Mouse (Mus musculus): ENCODE data around the gene Arpin. TPM values are rescaled to one million over a fixed set of nuclear protein-coding genes. Genes with fewer than 3 reads are reported as not detected.

Gene Arpin
- 26.0 and 30.0 TPM in 2 replicates for polyA plus RNA-seq (2016; fragmentation: Nextera tagmentation; extraction: Ambion mirVana)

DNA sequence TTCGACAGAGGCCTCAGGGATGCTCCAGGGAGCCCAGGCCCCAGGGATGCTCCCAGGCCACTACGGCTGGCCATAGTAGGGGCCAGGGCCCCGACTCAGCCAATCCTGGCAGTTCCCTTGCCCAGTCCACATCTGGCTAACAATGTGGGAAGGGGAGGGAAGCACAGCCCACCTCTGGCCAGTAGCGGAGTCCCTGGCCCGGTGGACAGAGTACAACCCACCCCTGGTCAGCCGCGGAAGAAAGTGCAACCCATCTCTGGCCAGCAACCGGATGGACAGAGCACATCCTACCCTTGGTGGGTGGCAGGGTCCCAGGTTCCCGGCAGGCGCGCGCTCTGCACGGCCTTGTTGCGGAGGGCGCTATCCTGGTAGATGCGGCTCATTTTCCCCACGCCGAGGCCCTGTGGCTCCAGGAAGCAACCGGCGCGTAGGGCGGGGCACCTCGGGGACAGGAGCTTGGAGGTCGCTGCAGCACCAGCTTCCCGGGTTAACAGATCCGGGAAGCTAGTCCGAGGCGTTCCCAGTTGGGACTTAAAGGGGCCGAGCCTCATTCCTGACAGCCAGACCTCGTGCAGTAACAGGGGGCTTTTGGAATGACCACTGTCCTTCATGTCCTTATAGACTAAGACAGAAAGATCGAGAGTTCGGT lies at the start of gene Arpin:
Gene Arpin (minus strand): TSS at position 498 of the 649 bp plus-strand sequence.
- no peaks in the 10 kb centered on the region for H3K9me3 ChIP-seq
- 1% methylated on average over 32 of the region's 32 CpGs for WGBS

DNA sequence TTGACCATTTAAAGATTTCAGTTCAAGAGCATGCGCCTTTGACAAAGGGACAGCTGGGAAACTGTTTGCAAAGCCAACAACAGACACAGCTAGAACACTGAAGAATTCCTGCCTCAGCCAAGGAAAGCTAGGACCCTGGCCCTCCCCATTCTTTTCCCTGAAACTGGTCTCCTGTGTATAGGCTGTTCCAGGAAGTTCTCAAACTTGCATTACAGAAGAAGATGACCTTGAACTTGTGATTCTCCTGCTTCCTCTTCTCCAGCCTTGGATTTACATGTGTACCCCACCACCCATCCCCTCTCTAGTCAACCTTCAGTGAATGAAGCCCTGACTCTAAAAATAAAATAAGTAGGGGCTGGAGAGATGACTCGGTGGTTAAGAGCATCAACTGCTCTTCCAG lies 40.2 kb upstream of the Arpin start:
- no peaks in the 10 kb centered on the region for H3K36me3 ChIP-seq
- no peaks in the 10 kb centered on the region for H3K9me3 ChIP-seq
- H3K27ac ChIP-seq: no peak overlapping the region
- H3K4me3 ChIP-seq: no peak overlapping the region
- H3K27me3 ChIP-seq (ENCODE audit: insufficient read depth, poor library complexity, severe bottlenecking): no peaks in the 10 kb centered on the region
- no peak for DNase-seq (ENCODE audit: low spot score)
- WGBS: 80% methylated on average over 2 of the region's 2 CpGs
- no peaks in the 10 kb centered on the region for H3K4me1 ChIP-seq

More for the DNA sequence above, at the start of gene Arpin:
- peak; percentile 88 for DNase-seq (ENCODE audit: low spot score)
- peak within 1 kb of the TSS; percentile 90 for H3K27ac ChIP-seq
- H3K4me1 ChIP-seq: peaks cover 21% of the 10 kb centered on the region
- H3K27me3 ChIP-seq (ENCODE audit: insufficient read depth, poor library complexity, severe bottlenecking): no peaks in the 10 kb centered on the region
- H3K4me3 ChIP-seq: peak within 1 kb of the TSS; percentile 72
- H3K36me3 ChIP-seq: 0 out of 2 replicates have a peak, but pooled peaks cover 2% of the 10 kb centered on the region

- H3K27ac ChIP-seq: no peak overlapping the region
- H3K4me3 ChIP-seq: no peak overlapping the region
- DNase-seq (ENCODE audit: low spot score): no peak
- H3K27me3 ChIP-seq (ENCODE audit: insufficient read depth, poor library complexity, severe bottlenecking): no peaks in the 10 kb centered on the region
- H3K36me3 ChIP-seq: no peaks in the 10 kb centered on the region
- 76% methylated on average over 5 of the region's 5 CpGs for WGBS
- H3K9me3 ChIP-seq: no peaks in the 10 kb centered on the region
- no peaks in the 10 kb centered on the region for H3K4me1 ChIP-seq
These were observed 37.0 kb upstream of the Arpin start for GRCm38 (mm10) chr7:79972195-79972594.

DNA sequence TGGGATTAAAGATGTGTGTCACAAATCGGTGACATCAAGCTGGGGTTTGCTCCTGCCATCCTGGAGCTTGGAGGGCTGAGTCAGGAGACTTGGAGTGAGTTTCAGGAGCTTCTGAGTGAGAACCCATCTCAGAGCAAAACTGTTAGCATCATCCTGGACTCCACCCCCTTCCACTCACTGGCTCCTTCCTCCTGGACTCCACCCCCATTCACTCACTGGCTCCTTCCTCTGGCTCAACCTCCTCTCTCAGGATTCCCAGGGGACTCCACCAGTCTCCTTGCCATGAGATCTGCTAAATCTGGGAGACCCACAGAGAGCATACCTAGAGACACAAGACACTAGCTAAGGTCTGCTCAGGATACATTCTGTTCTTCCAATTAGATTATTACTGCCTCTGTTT lies 35.2 kb upstream of the Arpin start:
- no peaks in the 10 kb centered on the region for H3K4me1 ChIP-seq
- H3K27me3 ChIP-seq (ENCODE audit: insufficient read depth, poor library complexity, severe bottlenecking): 0 out of 2 replicates have a peak, but pooled peaks cover 5% of the 10 kb centered on the region
- no peak overlapping the region for H3K27ac ChIP-seq
- H3K9me3 ChIP-seq: no peaks in the 10 kb centered on the region
- H3K36me3 ChIP-seq: no peaks in the 10 kb centered on the region
- no peak overlapping the region for H3K4me3 ChIP-seq
- 65% methylated on average over 1 of the region's 1 CpGs for WGBS
- no peak for DNase-seq (ENCODE audit: low spot score)

- Histone ChIP-seq H3K27ac (no peak overlapping the region), H3K36me3 (no peaks in the 10 kb centered on the region), H3K27me3 (ENCODE audit: insufficient read depth, poor library complexity, severe bottlenecking) (peaks cover 9% of the 10 kb centered on the region; the same call in 1 of the 2 replicates), H3K4me1 (no peaks in the 10 kb centered on the region), H3K9me3 (no peaks in the 10 kb centered on the region), H3K4me3 (no peak overlapping the region)
- 82% methylated on average over 6 of the region's 6 CpGs for WGBS
- DNase-seq (ENCODE audit: low spot score): no peak
These were observed 33.2 kb upstream of the Arpin start for GRCm38 (mm10) chr7:79968326-79968725.

DNA sequence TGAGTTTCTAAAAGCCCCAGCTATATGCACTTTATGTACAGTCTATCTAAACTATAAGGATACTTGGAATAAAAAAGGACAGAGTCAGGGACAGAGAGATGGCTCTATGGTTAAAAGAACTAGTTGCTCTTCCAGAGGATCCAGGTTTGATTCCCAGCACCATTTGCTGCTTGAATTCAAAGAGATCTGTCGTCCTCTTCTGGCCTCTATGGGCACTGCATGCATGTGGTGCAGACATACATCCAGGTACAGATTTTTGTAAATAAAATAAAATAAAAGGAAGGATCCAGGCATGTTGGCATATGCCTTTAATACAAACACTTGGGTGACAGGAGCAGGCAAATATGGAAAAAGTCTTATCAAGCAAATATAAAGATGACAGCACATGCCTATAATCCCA lies 26.4 kb upstream of the Arpin start:
- DNase-seq (ENCODE audit: low spot score): no peak
- H3K27ac ChIP-seq: no peak overlapping the region
- H3K4me3 ChIP-seq: no peak overlapping the region
- H3K4me1 ChIP-seq: no peaks in the 10 kb centered on the region
- H3K27me3 ChIP-seq (ENCODE audit: insufficient read depth, poor library complexity, severe bottlenecking): peaks cover 6% of the 10 kb centered on the region; the same call in 1 of the 2 replicates
- no peaks in the 10 kb centered on the region for H3K9me3 ChIP-seq
- WGBS: 56% methylated on average over 1 of the region's 1 CpGs
- H3K36me3 ChIP-seq: no peaks in the 10 kb centered on the region

DNA sequence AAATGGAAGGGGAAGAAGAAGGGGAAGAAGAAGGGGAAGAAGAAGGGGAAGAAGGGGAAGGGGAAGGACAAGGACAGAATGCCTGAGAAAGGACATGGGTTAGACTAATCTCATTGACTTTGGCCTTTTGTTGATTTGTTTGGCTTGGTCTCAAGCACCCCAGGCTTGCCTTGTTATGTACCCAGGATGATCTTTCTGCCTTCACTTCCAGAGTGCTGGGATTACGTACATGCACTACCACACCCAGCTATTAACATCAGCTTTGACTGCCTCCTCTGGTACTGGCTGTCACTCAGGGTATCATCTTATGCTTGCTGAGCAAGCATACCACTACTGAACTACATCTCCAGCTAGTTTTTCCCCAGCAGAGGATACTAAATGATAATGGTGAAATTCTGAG lies 21.0 kb upstream of the Arpin start:
- WGBS: 81% methylated on average over 1 of the region's 1 CpGs
- H3K36me3 ChIP-seq: no peaks in the 10 kb centered on the region
- no peaks in the 10 kb centered on the region for H3K9me3 ChIP-seq
- no peak overlapping the region for H3K27ac ChIP-seq
- H3K4me3 ChIP-seq: no peak overlapping the region
- no peaks in the 10 kb centered on the region for H3K4me1 ChIP-seq
- no peak for DNase-seq (ENCODE audit: low spot score)
- no peaks in the 10 kb centered on the region for H3K27me3 ChIP-seq (ENCODE audit: insufficient read depth, poor library complexity, severe bottlenecking)

DNA sequence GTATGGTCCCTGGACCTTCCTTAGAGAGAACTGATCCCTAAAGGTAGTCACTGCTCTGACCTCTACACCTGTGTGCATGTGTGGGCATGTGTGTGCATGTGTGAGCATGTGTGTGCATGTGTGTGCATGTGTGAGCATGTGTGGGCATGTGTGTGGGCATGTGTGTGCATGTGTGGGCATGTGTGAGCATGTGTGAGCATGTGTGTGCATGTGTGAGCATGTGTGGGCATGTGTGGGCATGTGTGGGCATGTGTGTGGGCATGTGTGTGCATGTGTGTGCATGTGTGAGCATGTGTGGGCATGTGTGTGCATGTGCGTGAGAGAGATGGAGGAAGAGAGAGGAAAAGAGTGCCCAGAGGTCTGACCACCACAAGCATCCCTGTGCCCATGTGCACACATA lies 19.7 kb upstream of the Arpin start:
- no peaks in the 10 kb centered on the region for H3K27me3 ChIP-seq (ENCODE audit: insufficient read depth, poor library complexity, severe bottlenecking)
- no peaks in the 10 kb centered on the region for H3K4me1 ChIP-seq
- H3K9me3 ChIP-seq: no peaks in the 10 kb centered on the region
- WGBS: 95% methylated on average over 1 of the region's 1 CpGs
- H3K27ac ChIP-seq: no peak overlapping the region
- DNase-seq (ENCODE audit: low spot score): no peak
- no peaks in the 10 kb centered on the region for H3K36me3 ChIP-seq
- no peak overlapping the region for H3K4me3 ChIP-seq

DNA sequence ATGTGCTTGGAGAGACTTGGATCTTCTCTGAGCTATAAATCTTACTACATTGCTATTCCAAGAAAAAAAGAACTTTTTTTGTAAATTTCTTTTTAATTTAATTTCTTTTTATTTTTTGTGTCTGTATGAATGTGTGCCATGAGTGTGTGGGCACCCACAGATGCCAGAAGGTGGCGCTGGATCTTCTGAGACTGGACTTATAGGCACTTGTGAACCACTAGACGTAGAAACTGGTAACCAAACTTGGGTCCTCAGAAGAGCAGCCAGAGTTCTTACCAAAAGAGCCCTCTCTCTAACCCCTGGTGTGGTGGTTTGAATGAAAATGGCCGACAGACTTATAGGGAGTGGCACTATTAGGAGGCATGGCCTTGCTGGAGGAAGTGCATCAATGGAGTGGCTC lies 15.9 kb upstream of the Arpin start:
- Histone ChIP-seq H3K27me3 (ENCODE audit: insufficient read depth, poor library complexity, severe bottlenecking) (no peaks in the 10 kb centered on the region), H3K9me3 (no peaks in the 10 kb centered on the region), H3K36me3 (no peaks in the 10 kb centered on the region), H3K27ac (no peak overlapping the region), H3K4me1 (no peaks in the 10 kb centered on the region), H3K4me3 (no peak overlapping the region)
- 69% methylated on average over 3 of the region's 3 CpGs for WGBS
- DNase-seq (ENCODE audit: low spot score): no peak

DNA sequence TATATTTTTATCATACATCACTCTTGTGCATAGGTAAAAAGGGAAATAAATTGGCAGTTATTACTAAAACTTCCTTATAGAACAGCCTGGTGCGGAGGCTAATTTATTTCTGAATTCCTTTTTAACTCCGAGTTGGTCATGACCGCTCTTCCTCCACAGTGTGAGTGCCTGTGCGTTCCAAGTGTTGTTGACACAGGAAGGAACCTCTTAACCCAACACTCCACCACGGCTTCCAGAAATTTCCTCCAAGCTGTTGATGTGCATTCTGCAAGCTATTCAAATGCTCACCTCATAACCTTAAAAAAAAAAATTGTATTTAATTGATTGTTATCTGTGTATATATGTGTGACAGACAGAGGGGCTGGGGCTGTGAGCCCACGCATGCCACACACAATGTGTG lies 15.1 kb upstream of the Arpin start:
- Histone ChIP-seq H3K27ac (no peak overlapping the region), H3K4me1 (no peaks in the 10 kb centered on the region), H3K4me3 (no peak overlapping the region), H3K9me3 (no peaks in the 10 kb centered on the region), H3K27me3 (ENCODE audit: insufficient read depth, poor library complexity, severe bottlenecking) (no peaks in the 10 kb centered on the region), H3K36me3 (no peaks in the 10 kb centered on the region)
- 78% methylated on average over 6 of the region's 6 CpGs for WGBS
- no peak for DNase-seq (ENCODE audit: low spot score)

GRCm38 (mm10) chr7:79935511-79936205 lies 499 bp upstream of the Arpin start:
- WGBS: 20% methylated on average over 19 of the region's 19 CpGs
- DNase-seq (ENCODE audit: low spot score): no peak

GRCm38 (mm10) chr7:79934461-79934860 lies 698 bp downstream of the Arpin start:
- peaks cover 21% of the 10 kb centered on the region for H3K4me1 ChIP-seq
- no peaks in the 10 kb centered on the region for H3K27me3 ChIP-seq (ENCODE audit: insufficient read depth, poor library complexity, severe bottlenecking)
- peak overlapping the region; percentile 72 for H3K4me3 ChIP-seq
- 44% methylated on average over 5 of the region's 5 CpGs for WGBS
- H3K27ac ChIP-seq: peak overlapping the region; percentile 90
- peaks cover 7% of the 10 kb centered on the region; the same call in 1 of the 2 replicates for H3K36me3 ChIP-seq
- DNase-seq (ENCODE audit: low spot score): no peak
- no peaks in the 10 kb centered on the region for H3K9me3 ChIP-seq

More at GRCm38 (mm10) chr7:79935511-79936205, 499 bp upstream of the Arpin start:
- peaks cover 21% of the 10 kb centered on the region for H3K4me1 ChIP-seq
- H3K36me3 ChIP-seq: no peaks in the 10 kb centered on the region
- H3K4me3 ChIP-seq: peak overlapping the region; percentile 72
- H3K27ac ChIP-seq: peak overlapping the region; percentile 90
- no peaks in the 10 kb centered on the region for H3K9me3 ChIP-seq
- no peaks in the 10 kb centered on the region for H3K27me3 ChIP-seq (ENCODE audit: insufficient read depth, poor library complexity, severe bottlenecking)

DNA sequence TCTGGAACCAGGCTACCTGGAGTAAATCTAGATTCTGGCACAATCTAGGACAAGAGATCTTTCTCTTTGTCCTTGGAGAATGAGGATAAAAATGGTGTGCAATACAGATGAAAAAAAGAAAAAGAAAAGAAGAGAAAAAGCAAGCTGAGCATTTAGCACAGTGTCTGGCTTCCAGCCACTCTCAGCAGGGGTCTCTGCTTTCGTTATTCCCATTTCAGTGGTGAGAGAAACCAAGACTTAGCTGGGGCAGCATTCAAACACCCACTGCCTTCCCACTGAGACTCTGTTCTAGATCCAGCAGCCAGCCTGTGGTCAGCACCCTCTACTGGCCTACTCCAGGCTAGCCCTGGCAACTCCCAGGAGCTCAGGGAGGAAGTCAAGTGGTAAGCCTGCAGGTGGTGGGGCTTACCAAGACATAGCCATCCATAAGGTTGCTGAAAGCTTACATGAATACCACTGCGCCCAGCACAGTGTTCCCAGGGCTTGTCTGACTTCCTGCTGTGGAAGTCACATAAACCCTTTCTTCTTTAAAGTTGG lies 6.6 kb downstream of the Arpin start:
- Histone ChIP-seq H3K27ac (no peak overlapping the region), H3K4me3 (no peak overlapping the region), H3K27me3 (ENCODE audit: insufficient read depth, poor library complexity, severe bottlenecking) (no peaks in the 10 kb centered on the region), H3K9me3 (no peaks in the 10 kb centered on the region), H3K4me1 (no peaks in the 10 kb centered on the region), H3K36me3 (peaks cover 43% of the 10 kb centered on the region)
- 64% methylated on average over 2 of the region's 2 CpGs for WGBS
- no peak for DNase-seq (ENCODE audit: low spot score)
